Mouse (Mus musculus) right cerebral cortex, adult 18-20 months (tissue): ENCODE measurements at regions not wholly inside any gene's neighbourhood (a gene's known extent, or its start where the extent isn't known, plus 50 kb on each side); places are given as distances from the start of the nearest gene placed in this dataset.
A peak's percentile ranks its signal among the peaks of the same experiment; 100 is the strongest.

Experiments
- DNase-seq: peaks from one replicate; pipeline ENCODE4 v3.0.0; 2022; ENCODE audit warnings: mixed read lengths

GRCm38 (mm10) chr8:34623783-34624182 is 512.2 kb upstream of the Gm10131 start:
- DNase-seq: no peak

GRCm38 (mm10) chr8:34622177-34623114 is 510.9 kb upstream of the Gm10131 start:
- DNase-seq: no peak

- no peak for DNase-seq
Observed at GRCm38 (mm10) chr8:34618046-34618445, 506.5 kb upstream of the Gm10131 start.

GRCm38 (mm10) chr8:34614987-34615386 is 503.4 kb upstream of the Gm10131 start:
- no peak for DNase-seq

- DNase-seq: no peak
Observed at GRCm38 (mm10) chr8:34614031-34614526, 502.5 kb upstream of the Gm10131 start.

- peak; percentile 80 for DNase-seq
Observed at GRCm38 (mm10) chr8:34613138-34613537, 501.6 kb upstream of the Gm10131 start.

GRCm38 (mm10) chr8:34612396-34612795 is 500.9 kb upstream of the Gm10131 start:
- no peak for DNase-seq

GRCm38 (mm10) chr8:34610186-34610585 is 498.6 kb upstream of the Gm10131 start:
- DNase-seq: no peak

GRCm38 (mm10) chr8:34607426-34607825 is 495.9 kb upstream of the Gm10131 start:
- DNase-seq: no peak

GRCm38 (mm10) chr8:34605031-34605430 is 493.5 kb upstream of the Gm10131 start:
- DNase-seq: no peak

GRCm38 (mm10) chr8:34604581-34604980 is 493.0 kb upstream of the Gm10131 start:
- no peak for DNase-seq

- no peak for DNase-seq
Observed at GRCm38 (mm10) chr8:34601426-34601953, 490.0 kb upstream of the Gm10131 start.

GRCm38 (mm10) chr8:34600880-34601279 is 489.3 kb upstream of the Gm10131 start:
- DNase-seq: no peak

GRCm38 (mm10) chr8:34596593-34596992 is 485.1 kb upstream of the Gm10131 start:
- DNase-seq: peak; percentile 30

GRCm38 (mm10) chr8:34590976-34591749 is 479.6 kb upstream of the Gm10131 start:
- peak; percentile 43 for DNase-seq

GRCm38 (mm10) chr8:34578043-34578442 is 466.5 kb upstream of the Gm10131 start:
- DNase-seq: no peak

GRCm38 (mm10) chr8:34574009-34574408 is 462.5 kb upstream of the Gm10131 start:
- no peak for DNase-seq

- DNase-seq: no peak
Observed at GRCm38 (mm10) chr8:34573007-34573881, 461.7 kb upstream of the Gm10131 start.

- DNase-seq: no peak
Observed at GRCm38 (mm10) chr8:34571736-34572135, 460.2 kb upstream of the Gm10131 start.

GRCm38 (mm10) chr8:34562278-34562677 is 450.7 kb upstream of the Gm10131 start:
- DNase-seq: no peak

- no peak for DNase-seq
Observed at GRCm38 (mm10) chr8:34549786-34550185, 438.2 kb upstream of the Gm10131 start.

GRCm38 (mm10) chr8:34546815-34547214 is 435.3 kb upstream of the Gm10131 start:
- DNase-seq: no peak
